Mouse (Mus musculus) stomach, embryonic 16.5 days (tissue): Measurements from ENCODE around the gene Foxn4. TPM values are rescaled to one million over a fixed set of nuclear protein-coding genes. Genes with fewer than 3 reads are reported as not detected.

ENCODE experiments used
- ATAC-seq: fragments of 200-750 bp; cut with Nextera tagmentation; 2 replicates; pipeline ENCODE4 v1.8.0; 2017; ENCODE audit warnings: moderate number of reproducible peaks, moderate TSS enrichment; ENCODE audit not compliant: insufficient read depth, low FRiP score
- H3K27ac ChIP-seq: fragments of 300-500 bp; sonication (generic); 2 replicates; pipeline ENCODE4 v1.5.1; 2014; ENCODE audit warnings: low read length
- H3K27me3 ChIP-seq: fragments of 300-500 bp; sonication (generic); 2 replicates; pipeline ENCODE4 v1.6.1; 2014; ENCODE audit warnings: low read length, control low read depth, mixed read lengths; ENCODE audit not compliant: control insufficient read depth, insufficient read depth
- H3K36me3 ChIP-seq: fragments of 300-500 bp; sonication (generic); 2 replicates; pipeline ENCODE4 v1.6.1; 2014; ENCODE audit warnings: low read length; ENCODE audit not compliant: control insufficient read depth, insufficient read depth
- H3K4me1 ChIP-seq: fragments of 300-500 bp; sonication (generic); 2 replicates; pipeline ENCODE4 v1.6.1; 2014; ENCODE audit warnings: low read length, control low read depth, mixed read lengths; ENCODE audit not compliant: control insufficient read depth, insufficient read depth
- H3K4me2 ChIP-seq: fragments of 300-500 bp; sonication (generic); 2 replicates; pipeline ENCODE4 v1.6.1; 2014; ENCODE audit warnings: low read depth, low read length, mixed read lengths
- H3K4me3 ChIP-seq: fragments of 300-500 bp; sonication (generic); replicated peaks from 2 replicates; pipeline ENCODE4 v1.5.1; 2014; ENCODE audit warnings: mild to moderate bottlenecking, low read length
- H3K9ac ChIP-seq: fragments of 300-500 bp; sonication (generic); 2 replicates; pipeline ENCODE4 v1.6.1; 2014; ENCODE audit warnings: low read length
- H3K9me3 ChIP-seq: fragments of 300-500 bp; sonication (generic); replicated peaks from 2 replicates; pipeline ENCODE4 v1.6.1; 2016; ENCODE audit warnings: low read length, control low read depth; ENCODE audit not compliant: control insufficient read depth
- WGBS: fragments of 180-500 bp; shearing (Covaris S2); extraction: QIAGEN DNeasy Blood & Tissue Kit; methylation state at CpG from one replicate; pipeline ENCODE4 v1.1.7; 2014; 5-methylcytosine and 5-hydroxymethylcytosine counted together
- polyA plus RNA-seq: library from polyadenylated mRNA; unstranded; fragments of >200 nt; fragmentation: Nextera tagmentation; extraction: Ambion mirVana; gene quantifications from 2 replicates; pipeline ENCODE4 v1.2.1, GENCODE M21; 2015

Gene Foxn4
- polyA plus RNA-seq, 1 experiment from 2014 or later: 0.13 TPM

GRCm38 (mm10) chr5:114218771-114219170, 54.8 kb downstream of the Foxn4 start:
- no peaks in the 10 kb centered on the region for H3K9me3 ChIP-seq
- no peak overlapping the region for H3K4me3 ChIP-seq
- H3K27ac ChIP-seq: no peak overlapping the region
- no peaks in the 10 kb centered on the region for H3K4me1 ChIP-seq
- no peak for ATAC-seq
- no peak overlapping the region for H3K9ac ChIP-seq
- no peak overlapping the region for H3K4me2 ChIP-seq
- no peaks in the 10 kb centered on the region for H3K36me3 ChIP-seq
- no peaks in the 10 kb centered on the region for H3K27me3 ChIP-seq
- WGBS: 82% methylated on average over 14 of the region's 14 CpGs

GRCm38 (mm10) chr5:114213183-114213582, 60.4 kb downstream of the Foxn4 start:
- no peak overlapping the region for H3K4me2 ChIP-seq
- no peak overlapping the region for H3K9ac ChIP-seq
- H3K4me1 ChIP-seq: no peaks in the 10 kb centered on the region
- ATAC-seq: no peak
- no peaks in the 10 kb centered on the region for H3K9me3 ChIP-seq
- H3K27me3 ChIP-seq: no peaks in the 10 kb centered on the region
- H3K27ac ChIP-seq: no peak overlapping the region
- WGBS: 62% methylated on average over 10 of the region's 10 CpGs
- no peaks in the 10 kb centered on the region for H3K36me3 ChIP-seq
- no peak overlapping the region for H3K4me3 ChIP-seq

- WGBS: 74% methylated on average over 2 of the region's 2 CpGs
- Histone ChIP-seq H3K9me3 (no peaks in the 10 kb centered on the region), H3K4me2 (no peak overlapping the region), H3K4me1 (no peaks in the 10 kb centered on the region), H3K4me3 (no peak overlapping the region), H3K27me3 (no peaks in the 10 kb centered on the region), H3K36me3 (no peaks in the 10 kb centered on the region), H3K27ac (no peak overlapping the region), H3K9ac (no peak overlapping the region)
- no peak for ATAC-seq
Measured at GRCm38 (mm10) chr5:114206158-114206557, 67.4 kb downstream of the Foxn4 start.

Other genes with a start within 250 kb of the Foxn4 start
- gene Usp30, start 208.3 kb downstream of the Foxn4 start, polyA plus RNA-seq: 10.0 and 11.0 TPM in 2 replicates
- gene Svop, start 182.2 kb downstream of the Foxn4 start, polyA plus RNA-seq: 1.8 and 2.0 TPM in 2 replicates
- gene Alkbh2, start 145.6 kb downstream of the Foxn4 start, polyA plus RNA-seq: 4.8 and 6.1 TPM in 2 replicates
- gene Ung, start 143.4 kb downstream of the Foxn4 start, polyA plus RNA-seq: 33.4 and 34.3 TPM in 2 replicates
- 2.1 and 3.2 TPM in 2 replicates for gene Acacb, start 127.3 kb downstream of the Foxn4 start, polyA plus RNA-seq
- gene Myo1h, start 15.4 kb upstream of the Foxn4 start, polyA plus RNA-seq: 6.0 and 7.5 TPM in 2 replicates
- gene Kctd10, start 106.7 kb upstream of the Foxn4 start, polyA plus RNA-seq: 145 and 161 TPM in 2 replicates
- 42.5 and 48.1 TPM in 2 replicates for gene Ube3b, start 106.8 kb upstream of the Foxn4 start, polyA plus RNA-seq
- gene Mmab, start 170.3 kb upstream of the Foxn4 start, polyA plus RNA-seq: 30.6 and 31.3 TPM in 2 replicates
- gene Mvk, start 170.5 kb upstream of the Foxn4 start, polyA plus RNA-seq: 56.3 and 60.1 TPM in 2 replicates